Mouse (Mus musculus): ENCODE results near the gene Gm40193. TPM values are rescaled to one million over a fixed set of nuclear protein-coding genes. Genes with fewer than 3 reads are reported as not detected.
"Not testable (repeated sequence)": the region's sequence is repeated elsewhere in the genome, so short reads cannot be mapped to it uniquely, and the experiment has no call there.

Gene Gm40193
- polyA plus RNA-seq, 2 experiments = not detected

DNA sequence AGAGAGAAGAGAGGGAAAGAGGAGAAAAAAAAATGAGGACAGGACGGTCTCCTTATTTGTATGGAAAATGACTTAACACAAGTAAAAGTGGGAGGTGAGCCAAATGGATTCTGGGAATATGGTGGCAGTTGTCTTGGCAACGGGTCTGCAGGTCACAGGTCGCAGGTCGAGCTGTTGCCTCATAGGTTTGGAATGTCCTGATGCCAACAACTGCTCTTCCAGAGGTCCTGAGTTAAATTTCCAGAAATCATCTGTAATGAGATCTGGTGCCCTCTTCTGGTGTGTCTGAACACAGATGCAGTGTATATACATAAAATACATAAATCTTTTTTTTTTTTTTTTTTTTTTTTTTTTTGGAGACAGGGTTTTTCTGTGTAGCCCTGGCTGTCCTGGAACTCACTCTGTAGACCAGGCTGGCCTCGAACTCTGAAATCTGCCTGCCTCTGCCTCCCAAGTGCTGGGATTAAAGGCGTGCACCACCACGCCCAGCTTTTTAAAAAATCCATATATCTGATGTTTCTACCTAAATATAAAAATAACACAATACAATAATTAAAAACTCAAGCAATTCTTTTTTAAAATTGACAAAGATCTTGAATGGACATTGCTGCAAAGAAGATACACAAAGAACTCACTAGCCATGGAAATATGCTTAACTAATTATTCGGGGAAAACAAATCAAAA is 9.3 kb downstream of the Gm40193 start:
- DNase-seq (ENCODE audit: low read depth in 3 of 3, low spot score in 3 of 3); H3K9ac ChIP-seq (replicated peaks); H3K9me3 ChIP-seq (ENCODE audit: control insufficient read depth, low read length); H3K4me3 ChIP-seq (ENCODE audit: insufficient read depth in 1 of 2, low read depth in 2 of 2, low read length in 2 of 2); H3K4me2 ChIP-seq (ENCODE audit: low read depth); H3K27ac ChIP-seq; ATAC-seq (ENCODE audit: insufficient read depth): not testable (repeated sequence)
- peak; percentile 25; the same call in 1 of the 2 replicates for TF ChIP-seq CTCF (IDR thresholded peaks at IDR 0.05; ENCODE audit: low read depth)
- H3K27me3 ChIP-seq (ENCODE audit: control insufficient read depth, insufficient read depth, low read length) = peaks cover 13% of the 10 kb centered on the region
- peaks cover 3 to 22% of the 10 kb centered on the region in 2 experiments; a peak in 3 of 4 replicates for H3K4me1 ChIP-seq (replicated peaks; ENCODE audit: control insufficient read depth in 2 of 2, insufficient read depth in 2 of 2, low read length in 1 of 2)
- WGBS (ENCODE audit: insufficient replicate concordance) = 68% methylated on average over 8 of the region's 8 CpGs
- peaks cover 16% of the 10 kb centered on the region for H3K36me3 ChIP-seq (replicated peaks; ENCODE audit: control insufficient read depth, insufficient read depth, low read depth)

DNA sequence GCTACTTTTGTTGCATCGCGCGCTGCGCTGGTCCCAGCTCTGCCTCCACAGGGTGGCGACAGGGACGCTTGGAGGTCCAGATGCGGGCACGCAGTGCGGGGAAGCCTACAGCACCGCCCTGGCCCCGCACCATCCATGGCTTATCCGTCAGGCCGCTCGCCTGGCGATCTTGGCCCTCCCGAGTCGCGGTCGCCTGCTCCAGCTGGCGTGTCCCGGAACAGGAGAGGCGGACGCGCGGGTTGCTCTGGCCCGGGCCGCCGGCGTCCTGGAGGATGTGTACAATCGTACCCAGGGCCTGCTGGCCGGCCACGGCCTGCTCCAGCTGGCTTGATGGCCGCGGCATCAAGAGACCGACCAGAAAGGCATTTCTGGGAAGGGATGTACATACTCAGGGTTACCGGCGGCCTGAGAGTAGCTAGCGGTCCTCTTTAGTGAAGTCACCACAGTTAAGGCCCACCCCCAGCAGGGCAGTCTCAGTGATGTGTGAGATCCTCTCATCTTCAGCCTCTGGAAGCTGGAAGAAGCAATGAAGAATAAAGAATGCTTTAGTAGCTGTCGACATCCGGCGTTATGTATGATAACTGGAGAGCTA is 12.5 kb downstream of the Gm40193 start:
- peaks cover 13% of the 10 kb centered on the region for H3K27me3 ChIP-seq (ENCODE audit: control insufficient read depth, insufficient read depth, low read length)
- H3K4me3 ChIP-seq (ENCODE audit: insufficient read depth in 1 of 2, low read depth in 2 of 2, low read length in 2 of 2) = peak overlapping the region; percentile 5 to 36; a peak in 3 of 4 replicates
- peak overlapping the region; percentile 51 for H3K4me2 ChIP-seq (ENCODE audit: low read depth)
- no peaks in the 10 kb centered on the region for H3K36me3 ChIP-seq (replicated peaks; ENCODE audit: control insufficient read depth, insufficient read depth, low read depth)
- H3K27ac ChIP-seq = no peak overlapping the region
- H3K9me3 ChIP-seq (ENCODE audit: control insufficient read depth, low read length) = no peaks in the 10 kb centered on the region
- no peak for DNase-seq (ENCODE audit: low read depth in 3 of 3, low spot score in 3 of 3)
- 27% methylated on average over 41 of the region's 41 CpGs for WGBS (ENCODE audit: insufficient replicate concordance)
- no peak for ATAC-seq (ENCODE audit: insufficient read depth)
- H3K9ac ChIP-seq (replicated peaks) = peak overlapping the region; percentile 16; the same call in 1 of the 2 replicates
- peaks cover 6 to 21% of the 10 kb centered on the region in 2 experiments; a peak in 3 of 4 replicates for H3K4me1 ChIP-seq (replicated peaks; ENCODE audit: control insufficient read depth in 2 of 2, insufficient read depth in 2 of 2, low read length in 1 of 2)
- TF ChIP-seq CTCF (IDR thresholded peaks at IDR 0.05; ENCODE audit: low read depth) (no peak), EP300 (IDR thresholded peaks at IDR 0.05; ENCODE audit: low read depth) (no peak)

DNA sequence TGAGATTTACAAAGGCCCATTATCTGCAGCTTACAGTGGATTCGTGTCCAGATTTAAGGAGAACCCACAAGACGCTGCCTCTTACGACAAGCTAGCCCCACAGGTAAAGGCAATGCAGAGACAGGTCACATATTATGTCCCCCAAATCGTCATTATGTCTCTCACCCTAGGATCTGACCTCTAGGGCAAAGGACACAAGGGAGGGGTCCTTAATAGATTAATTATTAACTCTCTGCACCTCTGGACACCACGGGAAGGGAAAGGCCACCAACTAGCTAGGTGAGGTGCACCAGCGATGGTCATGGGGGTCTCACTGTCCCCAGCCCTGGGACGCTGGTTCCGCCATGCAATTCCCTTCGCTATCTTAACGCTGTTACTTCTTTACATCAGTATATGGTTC is 13.8 kb downstream of the Gm40193 start, which contains the start of gene Gltpd2:
Gene Gltpd2, plus strand, starts transcription at position 274 of the 400 bp plus-strand sequence.
- TF ChIP-seq CTCF (IDR thresholded peaks at IDR 0.05; ENCODE audit: low read depth) (no peak), EP300 (IDR thresholded peaks at IDR 0.05; ENCODE audit: low read depth) (no peak)
- 52% methylated on average over 10 of the region's 10 CpGs for WGBS (ENCODE audit: insufficient replicate concordance)
- H3K4me3 ChIP-seq (ENCODE audit: insufficient read depth in 1 of 2, low read depth in 2 of 2, low read length in 2 of 2) = peak within 1 kb of the TSS; percentile 22 to 36

DNA sequence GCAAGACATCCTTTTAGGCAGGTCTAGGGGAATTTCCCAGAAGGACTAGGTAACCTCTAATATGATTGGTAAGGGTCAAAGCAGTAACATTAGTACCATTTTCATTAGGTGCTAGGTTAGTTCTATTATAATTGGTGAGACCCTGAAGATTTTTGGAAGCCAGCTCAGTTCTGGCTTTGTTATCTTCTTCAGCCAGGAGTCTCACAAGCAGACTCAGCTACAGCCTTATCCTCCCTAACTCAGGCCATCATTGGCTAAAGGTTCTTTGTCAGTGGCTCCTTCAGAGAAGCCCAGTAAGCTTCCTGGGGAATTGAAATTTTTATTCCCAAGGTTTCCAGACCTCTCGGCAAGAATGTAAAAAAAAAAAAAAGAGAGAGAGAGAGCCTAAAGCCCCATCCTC is 14.3 kb downstream of the Gm40193 start:
- Histone ChIP-seq H3K27me3 (ENCODE audit: control insufficient read depth, insufficient read depth, low read length) (peaks cover 13% of the 10 kb centered on the region), H3K4me1 (replicated peaks; ENCODE audit: control insufficient read depth in 2 of 2, insufficient read depth in 2 of 2, low read length in 1 of 2) (peaks cover 6 to 18% of the 10 kb centered on the region in 2 experiments; a peak in 3 of 4 replicates), H3K4me3 (ENCODE audit: insufficient read depth in 1 of 2, low read depth in 2 of 2, low read length in 2 of 2) (no peak overlapping the region), H3K4me2 (ENCODE audit: low read depth) (peak overlapping the region; percentile 7; the same call in 1 of the 2 replicates), H3K27ac (no peak overlapping the region), H3K9ac (replicated peaks) (no peak overlapping the region), H3K36me3 (replicated peaks; ENCODE audit: control insufficient read depth, insufficient read depth, low read depth) (no peaks in the 10 kb centered on the region), H3K9me3 (ENCODE audit: control insufficient read depth, low read length) (no peaks in the 10 kb centered on the region)
- no peak for DNase-seq (ENCODE audit: low read depth in 3 of 3, low spot score in 3 of 3)
- WGBS (ENCODE audit: insufficient replicate concordance) = 17% methylated on average over 1 of the region's 1 CpGs
- no peak for TF ChIP-seq CTCF (IDR thresholded peaks at IDR 0.05; ENCODE audit: low read depth)
- 0 out of 2 replicates have a peak, but pooled peaks have one; percentile 4 for TF ChIP-seq EP300 (IDR thresholded peaks at IDR 0.05; ENCODE audit: low read depth)
- ATAC-seq (ENCODE audit: insufficient read depth) = peak; percentile 31; the same call in 1 of the 2 replicates

More for the DNA sequence above, 13.8 kb downstream of the Gm40193 start, which contains the start of gene Gltpd2:
- peak within 1 kb of the TSS; percentile 51 for H3K4me2 ChIP-seq (ENCODE audit: low read depth)
- H3K9me3 ChIP-seq (ENCODE audit: control insufficient read depth, low read length) = no peaks in the 10 kb centered on the region
- peaks cover 13% of the 10 kb centered on the region for H3K27me3 ChIP-seq (ENCODE audit: control insufficient read depth, insufficient read depth, low read length)
- ATAC-seq (ENCODE audit: insufficient read depth) (peak; percentile 55; the same call in 1 of the 2 replicates), DNase-seq (ENCODE audit: low read depth in 3 of 3, low spot score in 3 of 3) (no peak)
- peaks cover 6 to 18% of the 10 kb centered on the region in 2 experiments; a peak in 3 of 4 replicates for H3K4me1 ChIP-seq (replicated peaks; ENCODE audit: control insufficient read depth in 2 of 2, insufficient read depth in 2 of 2, low read length in 1 of 2)
- H3K36me3 ChIP-seq (replicated peaks; ENCODE audit: control insufficient read depth, insufficient read depth, low read depth) = no peaks in the 10 kb centered on the region
- H3K9ac ChIP-seq (replicated peaks) = no peak within 1 kb of the TSS; the same call in none of the 2 replicates
- H3K27ac ChIP-seq = no peak within 1 kb of the TSS

DNA sequence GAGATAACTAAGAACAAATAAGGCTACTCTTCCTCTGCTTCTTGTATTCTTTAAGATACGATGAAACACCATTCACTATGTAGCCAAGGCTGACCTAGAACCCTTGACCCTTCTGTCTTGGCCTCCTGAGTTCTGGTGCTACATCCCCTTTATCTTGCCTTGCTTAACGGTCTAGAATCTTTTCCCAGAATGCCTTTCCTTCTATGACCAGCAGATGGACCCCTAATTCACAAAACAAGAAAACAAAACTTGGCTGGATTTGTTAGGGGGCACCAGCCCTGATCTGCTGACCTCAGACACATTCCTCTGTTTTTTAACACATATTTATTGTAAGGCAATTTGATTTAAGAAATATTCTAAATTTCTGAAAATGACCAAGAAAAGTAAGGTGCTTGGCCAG is 16.4 kb downstream of the Gm40193 start:
- peak in 1 of 3 experiments; percentile 48 for DNase-seq (ENCODE audit: low read depth in 3 of 3, low spot score in 3 of 3)

More for the DNA sequence above, 16.4 kb downstream of the Gm40193 start:
- no peak overlapping the region for H3K4me3 ChIP-seq (ENCODE audit: insufficient read depth in 1 of 2, low read depth in 2 of 2, low read length in 2 of 2)
- no peak overlapping the region for H3K4me2 ChIP-seq (ENCODE audit: low read depth)
- H3K27ac ChIP-seq = no peak overlapping the region
- peaks cover 6 to 13% of the 10 kb centered on the region in 2 experiments; a peak in 3 of 4 replicates for H3K4me1 ChIP-seq (replicated peaks; ENCODE audit: control insufficient read depth in 2 of 2, insufficient read depth in 2 of 2, low read length in 1 of 2)
- H3K27me3 ChIP-seq (ENCODE audit: control insufficient read depth, insufficient read depth, low read length) = peaks cover 13% of the 10 kb centered on the region
- H3K36me3 ChIP-seq (replicated peaks; ENCODE audit: control insufficient read depth, insufficient read depth, low read depth) = no peaks in the 10 kb centered on the region
- no peaks in the 10 kb centered on the region for H3K9me3 ChIP-seq (ENCODE audit: control insufficient read depth, low read length)
- H3K9ac ChIP-seq (replicated peaks) = no peak overlapping the region
- ATAC-seq (ENCODE audit: insufficient read depth) = no peak
- TF ChIP-seq CTCF (IDR thresholded peaks at IDR 0.05; ENCODE audit: low read depth) (peak; percentile 67), EP300 (IDR thresholded peaks at IDR 0.05; ENCODE audit: low read depth) (no peak)
- WGBS (ENCODE audit: insufficient replicate concordance) = 17% methylated on average over 2 of the region's 2 CpGs

Data from liver, embryonic 14.5 days (tissue).